Mouse (Mus musculus) CH12.LX (cell line): ENCODE measurements at regions not wholly inside any gene's neighbourhood (a gene's known extent, or its start where the extent isn't known, plus 50 kb on each side); places are given as distances from the start of the nearest gene placed in this dataset.

Experiments used
- DNase-seq: peaks from one replicate; pipeline ENCODE4 v3.0.0-alpha.2; 2013; ENCODE audit errors: extremely low read depth
- H3K27ac ChIP-seq: 2 replicates; pipeline ENCODE4 v1.5.1; 2012; ENCODE audit warnings: low read depth, mild to moderate bottlenecking, control low read depth, moderate library complexity; ENCODE audit not compliant: insufficient read depth
- H3K27me3 ChIP-seq: replicated peaks from 2 replicates; pipeline ENCODE3; 2012; ENCODE audit warnings: inconsistent platforms
- H3K36me3 ChIP-seq, 2 experiments: replicated peaks in 1 of 2; 2 replicates each; pipeline versions ENCODE3 to v1.6.1; 2012; ENCODE audit warnings: inconsistent platforms in 1 of 2, low read length in 1 of 2, mild to moderate bottlenecking in 1 of 2, mixed read lengths in 1 of 2, moderate library complexity in 1 of 2; ENCODE audit not compliant: control insufficient read depth in 1 of 2, insufficient read depth in 1 of 2
- H3K4me1 ChIP-seq, 2 experiments: 2 replicates each; pipeline ENCODE4 v1.6.1; 2012; ENCODE audit warnings: inconsistent platforms in 1 of 2, moderate library complexity in 1 of 2; ENCODE audit not compliant: insufficient read depth in 2 of 2, control insufficient read depth in 1 of 2
- H3K4me2 ChIP-seq: 2 replicates; pipeline ENCODE4 v1.6.1; 2012; ENCODE audit warnings: low read depth, mild to moderate bottlenecking, control low read depth; ENCODE audit not compliant: poor library complexity, insufficient read depth, severe bottlenecking
- H3K4me3 ChIP-seq, 3 experiments: fragments of 150-350 bp in 1 of 3; sonication (generic) in 1 of 3; replicated peaks in 1 of 3; 2 replicates each; pipeline versions ENCODE3 to v1.5.1; 2011 to 2012; ENCODE audit warnings: low read depth in 2 of 3, low read length in 2 of 3, mild to moderate bottlenecking in 2 of 3, moderate library complexity in 2 of 3, control low read depth in 1 of 3, improper control_type of control experiment in 1 of 3, inconsistent platforms in 1 of 3, mixed read lengths in 1 of 3; ENCODE audit not compliant: poor library complexity in 1 of 3
- H3K79me2 ChIP-seq: replicated peaks from 2 replicates; pipeline ENCODE4 v1.6.1; 2012; ENCODE audit warnings: mild to moderate bottlenecking, moderate library complexity; ENCODE audit not compliant: control insufficient read depth, poor library complexity, insufficient read depth, severe bottlenecking; ENCODE audit errors: extremely low read depth
- H3K9ac ChIP-seq: 2 replicates; pipeline ENCODE4 v1.6.1; 2012; ENCODE audit warnings: low read depth, mild to moderate bottlenecking, control low read depth, moderate library complexity; ENCODE audit not compliant: insufficient read depth
- H3K9me3 ChIP-seq: replicated peaks from 2 replicates; pipeline ENCODE3; 2012; ENCODE audit warnings: low read length, inconsistent platforms, mixed read lengths
- BHLHE40 ChIP-seq: IDR thresholded peaks from 2 replicates; pipeline ENCODE4 v1.6.1; 2011; ENCODE audit warnings: mild to moderate bottlenecking, low read depth, low read length, improper control_type of control experiment
- CHD1 ChIP-seq: IDR thresholded peaks from 2 replicates; pipeline ENCODE4 v1.6.1; 2012; ENCODE audit warnings: low read depth, low read length, improper control_type of control experiment, inconsistent platforms
- CHD2 ChIP-seq: IDR thresholded peaks from 2 replicates; pipeline ENCODE4 v1.6.1; 2011; ENCODE audit warnings: low read length, improper control_type of control experiment
- CTCF ChIP-seq, 2 experiments: IDR thresholded peaks in 1 of 2; conservative IDR thresholded peaks in 1 of 2; 2 replicates each; pipeline ENCODE4 v1.5.1; 2011 to 2012; ENCODE audit warnings: low read depth in 2 of 2, low read length in 2 of 2, improper control_type of control experiment in 1 of 2, inconsistent platforms in 1 of 2, mild to moderate bottlenecking in 1 of 2, moderate library complexity in 1 of 2
- ETS1 ChIP-seq: conservative IDR thresholded peaks from 2 replicates; pipeline ENCODE4 v1.6.1; 2012; ENCODE audit warnings: low read depth, mild to moderate bottlenecking, inconsistent platforms, low read length, improper control_type of control experiment, moderate library complexity
- HCFC1 ChIP-seq: IDR thresholded peaks from 2 replicates; pipeline ENCODE4 v1.6.1; 2012; ENCODE audit warnings: low read depth, mild to moderate bottlenecking, inconsistent platforms, low read length, improper control_type of control experiment
- JUN ChIP-seq: IDR thresholded peaks from 2 replicates; pipeline ENCODE4 v1.6.1; 2011; ENCODE audit warnings: low read depth, mild to moderate bottlenecking, low read length, improper control_type of control experiment, moderate library complexity; ENCODE audit not compliant: insufficient read depth
- JUND ChIP-seq: conservative IDR thresholded peaks from 2 replicates; pipeline ENCODE4 v1.6.1; 2011; ENCODE audit warnings: low read depth, low read length, improper control_type of control experiment
- KAT2A ChIP-seq: IDR thresholded peaks from 2 replicates; pipeline ENCODE4 v1.6.1; 2012; ENCODE audit warnings: low read length, improper control_type of control experiment, inconsistent platforms; ENCODE audit not compliant: insufficient replicate concordance
- MAFK ChIP-seq: IDR thresholded peaks from 2 replicates; pipeline ENCODE4 v1.6.1; 2011; ENCODE audit warnings: low read length, improper control_type of control experiment; ENCODE audit not compliant: insufficient replicate concordance
- MAX ChIP-seq: IDR thresholded peaks from 2 replicates; pipeline ENCODE4 v1.6.1; 2011; ENCODE audit warnings: low read length, improper control_type of control experiment
- MAZ ChIP-seq: IDR thresholded peaks from 2 replicates; pipeline ENCODE4 v1.6.1; 2012; ENCODE audit warnings: low read depth, mild to moderate bottlenecking, inconsistent platforms, low read length, improper control_type of control experiment, moderate library complexity
- MEF2A ChIP-seq: IDR thresholded peaks from 2 replicates; pipeline ENCODE4 v1.6.1; 2014; ENCODE audit warnings: low read depth, mild to moderate bottlenecking, inconsistent platforms, low read length, improper control_type of control experiment, borderline replicate concordance
- MXI1 ChIP-seq: IDR thresholded peaks from 2 replicates; pipeline ENCODE4 v1.6.1; 2011; ENCODE audit warnings: mild to moderate bottlenecking, low read depth, low read length, improper control_type of control experiment
- MYC ChIP-seq: IDR thresholded peaks from 2 replicates; pipeline ENCODE4 v1.6.1; 2011; ENCODE audit warnings: low read depth, mild to moderate bottlenecking, improper control_type of control experiment, low read length
- NELFE ChIP-seq: IDR thresholded peaks from 2 replicates; pipeline ENCODE4 v1.6.1; 2011; ENCODE audit warnings: low read depth, low read length, improper control_type of control experiment
- POLR2A ChIP-seq: IDR thresholded peaks from 2 replicates; pipeline ENCODE4 v1.6.1; 2011; ENCODE audit warnings: low read depth, mild to moderate bottlenecking, improper control_type of control experiment, low read length
- RAD21 ChIP-seq: IDR thresholded peaks from 2 replicates; pipeline ENCODE4 v1.6.1; 2011; ENCODE audit warnings: low read depth, mild to moderate bottlenecking, low read length, improper control_type of control experiment, moderate library complexity
- RCOR1 ChIP-seq: conservative IDR thresholded peaks from 2 replicates; pipeline ENCODE4 v1.6.1; 2012; ENCODE audit warnings: low read depth, mild to moderate bottlenecking, inconsistent platforms, low read length, improper control_type of control experiment
- SIN3A ChIP-seq: IDR thresholded peaks from 2 replicates; pipeline ENCODE4 v1.6.1; 2012; ENCODE audit warnings: low read length, improper control_type of control experiment, inconsistent platforms
- SMC3 ChIP-seq: IDR thresholded peaks from 2 replicates; pipeline ENCODE4 v1.6.1; 2011; ENCODE audit warnings: low read depth, low read length, improper control_type of control experiment
- TBP ChIP-seq: conservative IDR thresholded peaks from 2 replicates; pipeline ENCODE4 v1.6.1; 2011; ENCODE audit warnings: low read depth, low read length, improper control_type of control experiment
- TCF12 ChIP-seq: IDR thresholded peaks from 2 replicates; pipeline ENCODE4 v1.6.1; 2014; ENCODE audit warnings: low read depth, mild to moderate bottlenecking, inconsistent platforms, low read length, improper control_type of control experiment
- ZC3H11A ChIP-seq: IDR thresholded peaks from 2 replicates; pipeline ENCODE4 v1.6.1; 2012; ENCODE audit warnings: low read depth, mild to moderate bottlenecking, inconsistent platforms, low read length, improper control_type of control experiment
- ZKSCAN1 ChIP-seq: IDR thresholded peaks from 2 replicates; pipeline ENCODE4 v1.6.1; 2012; ENCODE audit warnings: low read depth, inconsistent platforms, low read length, improper control_type of control experiment, borderline replicate concordance
- ZMIZ1 ChIP-seq: IDR thresholded peaks from 2 replicates; pipeline ENCODE4 v1.6.1; 2012; ENCODE audit warnings: low read depth, mild to moderate bottlenecking, inconsistent platforms, low read length, improper control_type of control experiment
- dilution Hi-C: fragments of 300-500 bp; cut with MboI; formaldehyde crosslinking; loops from 2 replicates; pipeline ENCODE4 v1.14.3; 2020; ENCODE audit warnings: low sequenced_read_pairs; ENCODE audit not compliant: extremely low pct_unique_long_range_greater_than_20kb, extremely low pct_ligation_motif_present
- in situ Hi-C: fragments of 300-500 bp; cut with MboI; formaldehyde crosslinking; loops from 3 replicates; pipeline ENCODE4 v1.14.3; 2019; ENCODE audit warnings: low sequenced_read_pairs, low pct_ligation_motif_present, low pct_unique_long_range_greater_than_20kb, mixed read lengths

DNA sequence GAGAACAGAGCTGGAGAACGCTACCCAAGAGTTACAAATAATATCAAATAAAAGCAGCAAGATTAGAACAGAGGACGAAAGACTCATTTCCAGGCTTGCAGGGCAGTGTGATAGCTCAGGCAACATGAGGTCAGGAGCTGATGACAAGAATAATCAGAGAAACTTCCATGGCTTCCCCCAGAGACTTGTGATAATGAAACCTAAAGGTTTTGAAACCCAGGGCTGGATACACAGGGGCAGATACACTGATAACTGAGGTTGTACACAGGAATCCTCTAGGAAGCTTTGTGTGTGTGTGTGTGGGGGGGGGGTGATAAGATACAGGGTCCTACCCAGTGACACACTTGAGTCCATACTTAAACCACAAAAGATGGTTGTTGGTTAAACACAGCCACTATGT, 423.4 kb upstream of the Smim15 start:
- no peaks in the 10 kb centered on the region for H3K79me2 ChIP-seq
- no peaks in the 10 kb centered on the region for H3K27me3 ChIP-seq
- in situ Hi-C loops (no loop called here), dilution Hi-C loops (no loop called here)
- no peak overlapping the region for H3K4me3 ChIP-seq
- H3K36me3 ChIP-seq = no peaks in the 10 kb centered on the region
- no peaks in the 10 kb centered on the region for H3K4me1 ChIP-seq
- TF ChIP-seq MEF2A (no peak), MYC (no peak), CHD2 (no peak), SMC3 (no peak), TBP (no peak), RAD21 (no peak), JUN (no peak), RCOR1 (no peak), TCF12 (no peak), MXI1 (no peak), ZKSCAN1 (no peak), HCFC1 (no peak), ZC3H11A (no peak), CTCF (conservative IDR thresholded peaks at IDR 0.05 in 1 of 2, IDR thresholded peaks at IDR 0.05 in 1 of 2; ENCODE audit: low read depth in 2 of 2, low read length in 2 of 2) (no peak), BHLHE40 (no peak), MAX (no peak), NELFE (no peak), ETS1 (no peak), JUND (no peak)
- no peak overlapping the region for H3K27ac ChIP-seq
- no peak for DNase-seq
- H3K4me2 ChIP-seq = no peak overlapping the region
- H3K9me3 ChIP-seq = peaks cover 2% of the 10 kb centered on the region
- no peak overlapping the region for H3K9ac ChIP-seq

DNA sequence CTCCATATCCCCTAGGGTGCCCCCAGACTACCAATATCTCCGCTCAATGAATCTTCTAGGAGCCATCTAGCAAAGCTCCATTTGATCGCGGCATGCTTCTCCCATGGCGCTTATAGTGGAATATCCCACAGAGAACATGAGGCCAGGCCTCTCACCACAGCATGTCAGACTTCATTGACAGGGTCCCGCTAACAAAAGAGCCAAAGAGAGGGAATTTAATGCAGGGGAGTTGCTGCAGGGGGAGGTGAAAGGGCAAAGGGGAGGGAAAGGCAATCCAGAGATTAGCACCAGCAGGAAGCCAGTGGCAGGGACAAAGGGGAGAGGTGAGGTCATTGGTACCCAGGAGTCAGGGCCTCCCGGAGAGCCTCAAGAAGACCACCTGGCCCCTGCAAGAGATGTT, 424.0 kb upstream of the Smim15 start:
- in situ Hi-C loops (no loop called here), dilution Hi-C loops (no loop called here)
- DNase-seq = no peak

More for the DNA sequence above, 424.0 kb upstream of the Smim15 start:
- no peaks in the 10 kb centered on the region for H3K79me2 ChIP-seq
- no peaks in the 10 kb centered on the region for H3K4me1 ChIP-seq
- H3K27ac ChIP-seq = no peak overlapping the region
- H3K9me3 ChIP-seq = no peaks in the 10 kb centered on the region
- no peak overlapping the region for H3K4me2 ChIP-seq
- no peaks in the 10 kb centered on the region for H3K36me3 ChIP-seq
- no peak for TF ChIP-seq SIN3A
- TF ChIP-seq ETS1 = no peak
- no peak for TF ChIP-seq BHLHE40
- TF ChIP-seq KAT2A = no peak
- TF ChIP-seq CHD2 = no peak
- TF ChIP-seq MEF2A = no peak
- TF ChIP-seq POLR2A = no peak
- TF ChIP-seq CHD1 = no peak
- TF ChIP-seq ZC3H11A = no peak
- no peak for TF ChIP-seq MAZ
- no peak for TF ChIP-seq SMC3
- TF ChIP-seq MAFK = no peak
- TF ChIP-seq NELFE = no peak
- no peak for TF ChIP-seq ZMIZ1
- TF ChIP-seq, all 38 proteins: peak for 0
- no peaks in the 10 kb centered on the region for H3K27me3 ChIP-seq
- no peak overlapping the region for H3K4me3 ChIP-seq
- H3K9ac ChIP-seq = no peak overlapping the region
